Mouse (Mus musculus) adrenal gland, postnatal 14 days (tissue): ENCODE measurements at regions not wholly inside any gene's neighbourhood (a gene's known extent, or its start where the extent isn't known, plus 50 kb on each side); places are given as distances from the start of the nearest gene placed in this dataset.

Experiments
- DNase-seq: peaks from one replicate; pipeline ENCODE4 v3.0.0; 2021; ENCODE audit warnings: mixed read lengths

DNA sequence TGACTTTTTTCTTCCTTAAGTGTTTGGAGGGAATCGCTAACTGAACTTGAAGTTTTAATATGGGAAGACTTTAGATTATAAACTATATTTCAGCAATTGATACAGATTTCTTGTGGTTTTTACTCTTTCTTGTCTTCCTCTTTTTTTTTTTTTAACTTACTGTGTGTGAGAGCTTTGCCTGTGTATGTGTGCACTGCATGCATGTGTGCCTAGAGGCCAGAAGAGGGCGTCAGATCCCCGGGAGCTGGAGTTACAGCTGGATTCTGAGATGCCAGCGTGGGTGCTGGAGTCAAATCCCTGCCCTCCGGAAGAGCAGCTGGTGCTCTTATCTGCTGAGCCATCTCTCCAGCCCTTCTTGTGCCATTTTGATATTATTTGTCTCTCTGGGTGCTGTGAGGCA is 129.6 kb downstream of the Trim33 start:
- DNase-seq: no peak

DNA sequence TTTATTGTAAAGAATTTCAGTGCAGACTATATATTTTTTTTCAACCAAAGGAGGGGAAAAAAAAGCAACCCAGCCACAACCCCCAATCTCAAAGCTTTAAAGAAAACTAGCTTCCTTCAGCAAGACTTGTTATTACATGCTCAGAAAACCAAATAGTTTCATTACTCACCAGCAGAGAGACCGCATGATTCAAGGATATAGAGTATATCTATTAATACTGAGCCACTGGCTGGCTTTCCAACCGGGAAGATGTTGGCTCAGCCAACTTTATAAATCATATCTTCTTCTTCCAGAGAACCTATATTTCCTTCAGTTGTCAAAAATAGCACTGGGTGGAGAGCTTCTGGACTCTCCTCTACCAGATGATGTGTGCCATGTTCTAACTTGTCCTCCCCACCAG is 133.2 kb downstream of the Trim33 start:
- no peak for DNase-seq

GRCm38 (mm10) chr3:103415051-103415695 is 136.1 kb downstream of the Trim33 start:
- no peak for DNase-seq

DNA sequence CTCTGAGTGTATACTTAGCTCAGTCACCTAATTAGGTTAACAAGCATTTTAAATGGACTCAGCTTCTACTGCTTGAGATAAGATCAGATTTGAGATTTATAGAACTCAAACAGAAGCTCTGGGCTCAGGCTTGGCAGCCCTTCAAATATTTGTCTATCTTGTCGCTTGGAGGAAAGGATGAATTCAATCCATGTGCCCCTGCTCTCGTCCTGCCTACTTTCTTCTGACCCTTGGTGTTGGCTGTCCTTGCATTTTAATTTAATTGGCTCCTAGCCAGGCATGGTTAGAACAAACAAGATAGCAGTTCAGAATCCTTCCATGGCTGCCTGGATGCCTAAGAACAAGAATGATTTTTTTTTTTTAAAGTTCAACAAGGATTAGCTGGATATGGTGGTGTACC is 137.2 kb downstream of the Trim33 start:
- no peak for DNase-seq

GRCm38 (mm10) chr3:103417781-103418180 is 138.7 kb downstream of the Trim33 start:
- no peak for DNase-seq

- peak; percentile 48 for DNase-seq
These were observed 140.9 kb downstream of the Trim33 start for GRCm38 (mm10) chr3:103419761-103420620.

DNA sequence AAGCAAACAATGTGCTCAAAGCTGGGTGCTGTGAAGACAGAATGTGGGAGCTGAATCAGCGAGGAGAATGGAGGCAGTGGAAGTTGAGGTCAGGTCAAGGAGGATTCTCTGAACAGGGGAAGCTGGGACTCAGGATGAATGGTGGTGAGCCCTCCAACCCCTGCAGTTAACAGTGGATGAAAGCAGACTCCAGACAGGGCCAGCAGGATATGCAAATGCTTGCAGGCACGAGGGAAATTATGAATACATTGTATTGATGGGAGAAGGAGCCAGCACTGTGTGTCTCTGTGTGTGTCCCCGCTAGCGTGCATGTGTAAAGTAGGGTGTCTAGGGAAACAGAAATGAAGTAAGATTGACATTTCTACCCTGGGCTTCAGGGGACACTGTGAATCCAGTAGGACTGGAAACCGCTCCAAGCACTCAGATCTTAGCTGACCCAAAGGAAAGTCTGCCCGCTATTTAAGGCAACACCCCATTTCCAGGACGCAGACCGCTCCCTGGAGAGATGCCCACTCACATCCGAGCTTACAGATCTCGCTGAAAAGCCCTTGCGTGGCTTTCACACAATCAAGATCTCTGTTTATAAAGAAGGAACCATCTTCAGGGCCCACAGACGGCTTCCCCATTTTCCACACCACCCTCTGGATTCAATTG is 141.7 kb downstream of the Trim33 start:
- DNase-seq: no peak

DNA sequence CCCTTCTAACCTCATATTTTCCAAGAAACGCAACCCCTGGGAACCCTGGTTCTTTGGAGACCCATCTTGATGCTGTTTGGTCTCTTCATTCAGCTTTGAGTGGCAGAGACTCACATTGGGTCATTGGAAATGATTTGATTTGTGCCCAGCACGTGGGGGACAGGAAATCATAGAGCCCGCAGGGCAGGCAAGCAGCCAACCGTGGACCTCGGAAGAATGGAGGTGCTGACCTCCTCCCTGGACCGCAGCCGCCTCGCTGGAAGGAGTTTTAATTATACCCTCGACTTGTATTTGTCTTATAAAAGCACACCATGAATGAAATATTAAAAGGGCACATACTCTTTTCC is 142.2 kb downstream of the Trim33 start:
- peak; percentile 30 for DNase-seq

DNA sequence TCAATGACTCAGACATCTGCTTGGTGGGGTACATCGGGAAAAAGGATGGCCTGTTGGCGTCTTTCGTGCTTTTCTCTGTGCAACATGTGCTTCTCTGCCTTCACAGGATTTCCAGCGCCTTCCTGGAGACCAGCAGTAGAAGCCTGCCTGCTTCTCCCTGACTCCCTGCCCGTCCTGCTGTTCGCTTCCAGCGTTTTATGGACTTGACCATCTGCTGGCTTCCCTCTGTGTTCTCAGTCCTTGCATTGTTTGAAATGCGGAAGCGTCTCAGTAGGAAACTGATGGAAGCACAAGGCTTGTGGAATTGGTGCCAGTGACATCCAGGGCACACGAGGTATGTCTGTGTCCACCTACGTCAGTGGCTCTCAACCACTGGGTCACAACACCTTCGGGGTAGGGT is 143.7 kb downstream of the Trim33 start:
- DNase-seq: no peak

GRCm38 (mm10) chr3:103423290-103423689 is 144.2 kb downstream of the Trim33 start:
- DNase-seq: no peak

DNA sequence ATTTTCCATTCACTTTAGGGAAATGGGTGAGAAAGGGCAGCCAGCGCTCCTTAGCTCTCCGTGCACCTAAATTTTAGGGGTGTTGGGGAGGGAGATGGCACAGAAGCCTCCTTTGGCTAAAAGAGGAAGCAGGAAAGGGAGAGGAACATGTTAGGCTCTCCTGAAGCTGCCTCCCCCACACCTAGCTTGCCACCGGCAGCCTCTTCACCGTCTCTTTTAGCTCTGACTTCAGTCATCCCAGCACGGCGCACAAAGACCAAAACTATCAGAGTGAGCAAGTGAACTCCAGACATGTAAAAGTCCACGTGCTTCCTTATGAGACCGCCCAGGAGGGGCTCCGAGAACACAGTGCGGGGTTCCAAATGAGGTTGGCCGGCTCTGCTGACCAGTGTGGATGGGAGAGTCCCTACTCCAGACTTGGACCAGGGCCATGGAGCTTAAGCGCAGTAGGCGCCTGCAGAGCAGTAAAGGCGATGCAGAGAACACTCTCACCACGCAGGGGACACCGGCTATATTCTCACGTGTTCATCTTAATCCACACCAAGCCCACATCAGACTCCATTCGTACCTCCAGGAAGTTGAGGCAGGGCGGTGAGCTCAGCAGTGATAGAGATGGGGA is 146.8 kb downstream of the Trim33 start:
- no peak for DNase-seq

DNA sequence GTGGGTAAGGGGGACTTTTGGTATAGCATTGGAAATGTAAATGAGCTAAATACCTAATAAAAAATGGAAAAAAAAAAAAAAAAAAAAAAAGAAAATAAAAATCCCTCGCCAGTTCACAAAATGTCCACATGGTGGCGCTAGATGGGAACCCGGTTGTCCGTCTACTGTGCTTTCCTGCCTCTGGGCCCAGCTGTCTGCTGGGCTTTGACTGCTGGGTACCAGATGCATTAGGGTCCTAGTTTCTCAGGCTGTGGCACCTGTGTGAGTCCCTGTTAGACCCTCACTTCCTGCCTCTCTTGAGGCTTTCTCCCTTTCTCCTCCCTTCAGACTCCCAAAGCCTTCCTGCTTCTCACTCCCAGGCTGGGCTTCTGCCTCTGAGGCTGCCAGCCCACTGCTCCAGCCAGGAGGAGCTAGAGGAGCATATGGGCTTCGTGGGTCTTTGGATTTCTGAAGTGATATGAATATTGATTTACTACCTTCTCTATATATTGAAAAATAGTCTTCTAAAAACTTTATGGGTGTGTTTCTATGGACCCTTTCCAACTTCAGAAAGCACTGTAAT is 145.7 kb upstream of the Syt6 start:
- DNase-seq: peak; percentile 55

DNA sequence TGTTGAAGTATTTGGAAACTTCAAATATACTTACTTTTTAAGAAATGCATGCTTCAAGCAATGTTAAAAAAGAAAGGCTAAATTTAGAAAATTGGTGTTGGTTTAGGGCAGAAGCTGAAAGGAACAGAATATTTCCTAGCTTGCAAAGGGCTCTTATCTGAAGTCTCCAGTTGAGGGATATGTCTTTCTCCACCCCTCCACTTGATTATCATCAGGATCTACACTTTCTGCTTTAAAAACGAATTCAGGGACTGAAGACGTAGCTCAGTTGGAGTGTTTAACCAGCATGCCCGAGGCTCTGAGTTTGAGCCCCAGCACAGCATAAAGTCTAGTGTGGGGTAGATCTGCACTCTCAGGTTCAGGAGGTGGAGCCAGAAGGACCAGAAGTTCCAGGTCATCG is 144.9 kb upstream of the Syt6 start:
- no peak for DNase-seq

- no peak for DNase-seq
These were observed 142.8 kb upstream of the Syt6 start for GRCm38 (mm10) chr3:103432254-103432653.

DNA sequence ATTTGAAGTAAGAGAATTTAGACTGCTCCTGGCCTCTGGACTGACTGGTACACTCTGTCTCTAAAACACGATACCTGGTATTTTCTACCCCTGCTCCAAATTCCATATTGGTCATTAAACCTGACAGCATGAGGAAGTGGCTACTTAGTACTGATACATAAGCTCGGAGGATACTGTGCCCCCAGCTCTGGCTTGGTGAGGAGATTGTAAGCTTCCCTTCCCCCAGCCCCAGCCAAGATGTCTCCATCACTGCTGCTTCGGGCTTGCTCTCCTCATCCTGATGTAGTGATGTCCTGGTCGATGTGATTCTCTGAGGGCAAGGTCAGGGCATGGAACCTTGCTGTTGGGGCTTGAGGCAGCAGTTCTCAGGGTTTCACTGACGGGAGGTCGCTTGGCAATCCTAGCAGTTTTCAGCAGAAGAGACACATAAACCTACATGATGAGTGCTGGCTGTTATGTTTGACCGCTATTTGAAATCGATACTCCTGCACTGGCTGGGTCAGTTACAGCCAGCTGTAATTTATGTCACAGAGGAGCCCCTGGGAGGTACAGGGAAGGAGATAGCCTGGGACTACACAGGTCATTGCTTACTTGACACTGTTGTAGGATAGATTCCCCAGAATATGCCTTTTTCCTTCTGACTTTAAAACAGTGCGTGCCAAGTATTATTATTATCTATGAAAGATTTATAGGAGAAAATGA is 138.0 kb upstream of the Syt6 start:
- no peak for DNase-seq

GRCm38 (mm10) chr3:103438791-103439354 is 136.2 kb upstream of the Syt6 start:
- peak; percentile 64 for DNase-seq

- DNase-seq: no peak
These were observed 131.8 kb upstream of the Syt6 start for GRCm38 (mm10) chr3:103443247-103443646.

DNA sequence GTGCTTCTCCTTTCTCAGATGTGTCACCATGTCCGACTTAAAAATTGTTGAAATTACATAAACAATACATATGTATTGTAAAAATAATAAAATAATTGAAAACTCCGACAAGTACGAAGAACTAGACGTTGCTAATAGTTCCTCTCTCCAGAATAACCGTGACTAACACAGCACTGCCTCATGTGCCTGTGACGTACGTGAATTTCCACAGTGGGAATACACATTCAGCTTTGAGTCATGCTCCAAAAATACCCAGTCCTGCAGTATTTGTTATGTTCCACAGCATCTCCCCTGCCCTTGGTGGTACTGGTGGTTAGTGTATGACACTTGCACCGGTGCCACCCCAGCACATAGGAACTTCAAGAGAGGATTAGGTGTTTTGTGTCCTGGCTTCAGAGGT is 129.2 kb upstream of the Syt6 start:
- DNase-seq: no peak

- DNase-seq: no peak
These were observed 125.2 kb upstream of the Syt6 start for GRCm38 (mm10) chr3:103449851-103450250.

GRCm38 (mm10) chr3:103451971-103452370 is 123.1 kb upstream of the Syt6 start:
- DNase-seq: no peak

- no peak for DNase-seq
These were observed 111.3 kb upstream of the Syt6 start for GRCm38 (mm10) chr3:103463760-103464159.

DNA sequence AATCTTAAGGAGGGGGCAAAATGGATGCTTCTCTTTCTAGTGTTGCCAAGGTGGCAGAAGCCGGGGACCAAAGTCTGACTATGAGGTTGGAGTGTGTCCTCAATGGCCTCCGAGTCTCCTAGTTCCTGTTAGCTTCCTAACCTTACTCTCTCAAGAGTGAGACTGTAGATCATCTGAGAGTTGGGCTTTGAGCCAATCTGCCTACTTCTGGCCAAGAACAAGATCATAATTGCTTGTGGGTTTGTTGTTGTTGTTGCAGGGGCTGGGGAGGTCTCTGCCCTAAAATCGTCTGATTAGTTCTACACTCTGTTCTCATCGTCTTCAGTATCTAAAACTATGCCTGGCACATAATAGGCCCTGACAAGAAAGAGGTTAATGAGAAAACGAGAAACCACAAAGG is 110.8 kb upstream of the Syt6 start:
- DNase-seq: no peak
